In the genomic region with DNA sequence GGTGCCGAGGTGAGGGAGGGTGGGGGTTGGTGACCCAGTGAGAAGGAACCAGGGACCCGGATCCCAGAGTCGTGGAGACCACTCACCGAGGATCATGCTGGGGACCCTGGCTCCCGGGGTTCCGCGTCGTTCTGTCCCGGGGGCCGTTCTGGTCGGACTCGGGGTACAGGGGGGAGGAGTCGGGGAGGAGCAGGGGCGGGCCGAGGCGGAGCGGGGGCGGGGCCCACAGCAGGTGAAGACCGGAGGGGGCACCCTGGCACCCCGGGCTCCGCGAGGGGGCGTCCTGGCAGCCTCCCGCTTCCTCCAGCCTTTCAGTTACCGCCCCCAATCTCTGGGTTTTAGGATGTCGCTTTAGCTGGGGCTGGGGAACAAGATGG, we compare ENCODE assay signal across 8 mouse cellular contexts. TPM values are rescaled to one million over a fixed set of nuclear protein-coding genes. Genes with fewer than 3 reads are reported as not detected.
DNase-seq lines count a peak whose midpoint lies in the region; ATAC-seq and TF ChIP-seq lines count a peak whose summit lies in the region.

A gene (minus strand): TSS at position 133 of the 377 bp plus-strand sequence.

- H3K27ac ChIP-seq in forebrain, embryonic 12.5 days, result no peak within 1 kb of the TSS
- H3K27ac ChIP-seq in hindbrain, embryonic 10.5 days, result peak within 1 kb of the TSS; percentile 82

- H3K9me3 ChIP-seq in E14TG2a.4 (ENCODE audit: low read length), result no peaks in the 10 kb centered on the region
- H3K9me3 ChIP-seq in forebrain, embryonic 12.5 days, result no peaks in the 10 kb centered on the region
- no peaks in the 10 kb centered on the region for H3K9me3 ChIP-seq in hindbrain, embryonic 10.5 days
- no peaks in the 10 kb centered on the region for H3K9me3 ChIP-seq in megakaryocyte, embryonic 14.5 days

- H3K9ac ChIP-seq in forebrain, embryonic 12.5 days, result peak within 1 kb of the TSS; percentile 59

- under 1% methylated on average over 25 of the region's 26 CpGs for WGBS in forebrain, embryonic 12.5 days
- WGBS in hindbrain, embryonic 10.5 days, result 1% methylated on average over 25 of the region's 26 CpGs

- peak within 1 kb of the TSS; percentile 87 for H3K4me3 ChIP-seq in E14TG2a.4 (replicated peaks; ENCODE audit: low read length)
- peak within 1 kb of the TSS; percentile 58 for H3K4me3 ChIP-seq in forebrain, embryonic 12.5 days (replicated peaks)
- peak within 1 kb of the TSS; percentile 77 for H3K4me3 ChIP-seq in hindbrain, embryonic 10.5 days
- H3K4me3 ChIP-seq in megakaryocyte, embryonic 14.5 days (replicated peaks), result peak within 1 kb of the TSS; percentile 96

- TF ChIP-seq CTCF in E14TG2a.4 (conservative IDR thresholded peaks at IDR 0.05; ENCODE audit: low read length), result no peak

- peaks cover 17% of the 10 kb centered on the region for H3K36me3 ChIP-seq in E14TG2a.4 (ENCODE audit: insufficient read depth, low read length)
- H3K36me3 ChIP-seq in forebrain, embryonic 12.5 days (replicated peaks), result peaks cover 8% of the 10 kb centered on the region; the same call in 1 of the 2 replicates
- peaks cover 12% of the 10 kb centered on the region for H3K36me3 ChIP-seq in hindbrain, embryonic 10.5 days
- peaks cover 68% of the 10 kb centered on the region for H3K36me3 ChIP-seq in megakaryocyte, embryonic 14.5 days (replicated peaks; ENCODE audit: low read length)

- peaks cover 31% of the 10 kb centered on the region for H3K27me3 ChIP-seq in E14TG2a.4 (ENCODE audit: insufficient read depth, low read length)
- peaks cover 62% of the 10 kb centered on the region for H3K27me3 ChIP-seq in forebrain, embryonic 12.5 days
- peaks cover 58% of the 10 kb centered on the region for H3K27me3 ChIP-seq in hindbrain, embryonic 10.5 days (ENCODE audit: insufficient read depth, poor library complexity, severe bottlenecking)
- no peaks in the 10 kb centered on the region for H3K27me3 ChIP-seq in megakaryocyte, embryonic 14.5 days (replicated peaks)

- H3K4me1 ChIP-seq in E14TG2a.4 (replicated peaks; ENCODE audit: low read depth, low read length), result peaks cover 97% of the 10 kb centered on the region
- peaks cover 54% of the 10 kb centered on the region for H3K4me1 ChIP-seq in forebrain, embryonic 12.5 days
- H3K4me1 ChIP-seq in hindbrain, embryonic 10.5 days (replicated peaks), result peaks cover 78% of the 10 kb centered on the region
- H3K4me1 ChIP-seq in megakaryocyte, embryonic 14.5 days, result peaks cover 92% of the 10 kb centered on the region

- H3K4me2 ChIP-seq in forebrain, embryonic 12.5 days, result peak within 1 kb of the TSS; percentile 91

- DNase-seq in T-cell, adult 2 months (ENCODE audit: low spot score), result peak; percentile 70
- DNase-seq in hindbrain, embryonic 10.5 days (ENCODE audit: low spot score), result peak; percentile 50
- peak; percentile 80 to 84 for DNase-seq in left cerebral cortex, adult 18-20 months (ENCODE audit: low spot score in 2 of 2)
- peak; percentile 54 to 75 for DNase-seq in spleen, adult 18-20 months
- DNase-seq in ovary, adult 18-20 months (ENCODE audit: low spot score), result no peak

- peak; percentile 65 for ATAC-seq in forebrain, embryonic 12.5 days (ENCODE audit: low FRiP score)

RNA-seq across cellular contexts. Expression of the gene that starts here (rescaled TPM):
- polyA plus RNA-seq in forebrain, embryonic 12.5 days (2016; fragmentation: Nextera tagmentation; extraction: Ambion mirVana), result 16.1 and 16.8 TPM in 2 replicates
- 24.9 and 26.3 TPM in 2 replicates for polyA plus RNA-seq in hindbrain, embryonic 10.5 days (2016; fragmentation: Nextera tagmentation; extraction: Ambion mirVana)
- total RNA-seq in left cerebral cortex, adult 18-20 months (2021), result 10 to 100 TPM; 72.0 to 79.3 TPM
- 1,319 and 2,156 TPM in 2 replicates for polyA plus RNA-seq in megakaryocyte, embryonic 14.5 days (2012; ENCODE audit: insufficient read depth, low replicate concordance)

Comparison
In these comparisons a context has a peak if more than half of its experiments do, and no peak if none do; other contexts are left out.
1. RNA of the gene that starts here (polyA plus RNA-seq): 1,319 to 2,156 TPM in megakaryocyte, embryonic 14.5 days; 24.9 to 26.3 TPM in hindbrain, embryonic 10.5 days and 16.1 to 16.8 TPM in forebrain, embryonic 12.5 days; every median in the first group is over 10 times any median in the second.
2. Peak in every context shown above with its lines, with median percentiles within 50 percentile points of each other: H3K4me3 ChIP-seq.